Mouse (Mus musculus): ENCODE measurements around the gene Aldh8a1. TPM values are rescaled to one million over a fixed set of nuclear protein-coding genes. Genes with fewer than 3 reads are reported as not detected.

Aldh8a1 gene
- total RNA-seq (2014; rRNA removed) (not detected in 2 replicates), polyA plus RNA-seq (2015; fragmentation: Nextera tagmentation; extraction: Ambion mirVana) (not detected in 2 replicates)

GRCm38 (mm10) chr10:21376682-21377473 is at the start of gene Aldh8a1:
Aldh8a1 (plus strand) TSS chr10:21377291.
- DNase-seq (ENCODE audit: low spot score): no peak
- WGBS: 83% methylated on average over 13 of the region's 13 CpGs
- no peaks in the 10 kb centered on the region for H3K36me3 ChIP-seq (ENCODE audit: insufficient read depth, low read length)
- H3K27ac ChIP-seq: no peak within 1 kb of the TSS
- no peak for TF ChIP-seq CTCF (IDR thresholded peaks at IDR 0.05; ENCODE audit: low read depth)
- no peaks in the 10 kb centered on the region for H3K4me1 ChIP-seq (ENCODE audit: insufficient read depth, low read length)
- no peaks in the 10 kb centered on the region for H3K9me3 ChIP-seq (ENCODE audit: low read length)
- H3K4me3 ChIP-seq (ENCODE audit: low read length): no peak within 1 kb of the TSS
- H3K9ac ChIP-seq (replicated peaks; ENCODE audit: low read length): no peak within 1 kb of the TSS
- ATAC-seq: no peak
- no peaks in the 10 kb centered on the region for H3K27me3 ChIP-seq (ENCODE audit: insufficient read depth, low read length)
- no peak within 1 kb of the TSS for H3K4me2 ChIP-seq (ENCODE audit: low read depth, low read length)

- Histone ChIP-seq H3K4me1 (ENCODE audit: insufficient read depth, low read length) (no peaks in the 10 kb centered on the region), H3K9ac (replicated peaks; ENCODE audit: low read length) (no peak overlapping the region), H3K4me3 (ENCODE audit: low read length) (no peak overlapping the region), H3K9me3 (ENCODE audit: low read length) (no peaks in the 10 kb centered on the region), H3K27ac (no peak overlapping the region), H3K4me2 (ENCODE audit: low read depth, low read length) (no peak overlapping the region), H3K36me3 (ENCODE audit: insufficient read depth, low read length) (peaks cover 16% of the 10 kb centered on the region; the same call in 1 of the 2 replicates), H3K27me3 (ENCODE audit: insufficient read depth, low read length) (no peaks in the 10 kb centered on the region)
- no peak for TF ChIP-seq CTCF (IDR thresholded peaks at IDR 0.05; ENCODE audit: low read depth)
- 84% methylated on average over 7 of the region's 7 CpGs for WGBS
- DNase-seq (ENCODE audit: low spot score) (no peak), ATAC-seq (no peak)
Measured at GRCm38 (mm10) chr10:21327605-21328135, 49.4 kb upstream of the Aldh8a1 start.

- no peak for DNase-seq (ENCODE audit: low spot score)
- Histone ChIP-seq H3K9me3 (ENCODE audit: low read length) (no peaks in the 10 kb centered on the region), H3K36me3 (ENCODE audit: insufficient read depth, low read length) (peaks cover 22% of the 10 kb centered on the region), H3K9ac (replicated peaks; ENCODE audit: low read length) (no peak overlapping the region), H3K27me3 (ENCODE audit: insufficient read depth, low read length) (no peaks in the 10 kb centered on the region), H3K27ac (no peak overlapping the region), H3K4me3 (ENCODE audit: low read length) (no peak overlapping the region), H3K4me2 (ENCODE audit: low read depth, low read length) (no peak overlapping the region), H3K4me1 (ENCODE audit: insufficient read depth, low read length) (no peaks in the 10 kb centered on the region)
- TF ChIP-seq CTCF (IDR thresholded peaks at IDR 0.05; ENCODE audit: low read depth): no peak
- ATAC-seq: no peak
- WGBS: 74% methylated on average over 7 of the region's 7 CpGs
Measured at GRCm38 (mm10) chr10:21334349-21335105, 42.6 kb upstream of the Aldh8a1 start.

GRCm38 (mm10) chr10:21335534-21335933 is 41.6 kb upstream of the Aldh8a1 start:
- TF ChIP-seq CTCF (IDR thresholded peaks at IDR 0.05; ENCODE audit: low read depth): no peak
- 0 out of 2 replicates have a peak, but pooled peaks have one; percentile 40 for ATAC-seq
- Histone ChIP-seq H3K4me1 (ENCODE audit: insufficient read depth, low read length) (no peaks in the 10 kb centered on the region), H3K27ac (no peak overlapping the region), H3K4me2 (ENCODE audit: low read depth, low read length) (no peak overlapping the region), H3K36me3 (ENCODE audit: insufficient read depth, low read length) (peaks cover 22% of the 10 kb centered on the region), H3K9ac (replicated peaks; ENCODE audit: low read length) (no peak overlapping the region), H3K9me3 (ENCODE audit: low read length) (no peaks in the 10 kb centered on the region), H3K27me3 (ENCODE audit: insufficient read depth, low read length) (no peaks in the 10 kb centered on the region), H3K4me3 (ENCODE audit: low read length) (no peak overlapping the region)
- no peak for DNase-seq (ENCODE audit: low spot score)
- 97% methylated on average over 5 of the region's 5 CpGs for WGBS

- Histone ChIP-seq H3K36me3 (ENCODE audit: insufficient read depth, low read length) (peaks cover 16% of the 10 kb centered on the region), H3K4me3 (ENCODE audit: low read length) (no peak overlapping the region), H3K4me1 (ENCODE audit: insufficient read depth, low read length) (no peaks in the 10 kb centered on the region), H3K9ac (replicated peaks; ENCODE audit: low read length) (no peak overlapping the region), H3K4me2 (ENCODE audit: low read depth, low read length) (no peak overlapping the region), H3K27me3 (ENCODE audit: insufficient read depth, low read length) (no peaks in the 10 kb centered on the region), H3K27ac (no peak overlapping the region), H3K9me3 (ENCODE audit: low read length) (no peaks in the 10 kb centered on the region)
- peak; percentile 55 for TF ChIP-seq CTCF (IDR thresholded peaks at IDR 0.05; ENCODE audit: low read depth)
- ATAC-seq: no peak
- DNase-seq (ENCODE audit: low spot score): peak; percentile 35
- WGBS: 74% methylated on average over 2 of the region's 2 CpGs
Measured at GRCm38 (mm10) chr10:21337191-21337590, 39.9 kb upstream of the Aldh8a1 start.

GRCm38 (mm10) chr10:21341706-21342105 is 35.4 kb upstream of the Aldh8a1 start:
- no peak overlapping the region for H3K4me2 ChIP-seq (ENCODE audit: low read depth, low read length)
- H3K4me1 ChIP-seq (ENCODE audit: insufficient read depth, low read length): no peaks in the 10 kb centered on the region
- H3K27ac ChIP-seq: no peak overlapping the region
- no peak for TF ChIP-seq CTCF (IDR thresholded peaks at IDR 0.05; ENCODE audit: low read depth)
- 78% methylated on average over 14 of the region's 14 CpGs for WGBS
- H3K9ac ChIP-seq (replicated peaks; ENCODE audit: low read length): no peak overlapping the region
- H3K4me3 ChIP-seq (ENCODE audit: low read length): no peak overlapping the region
- no peaks in the 10 kb centered on the region for H3K9me3 ChIP-seq (ENCODE audit: low read length)
- no peaks in the 10 kb centered on the region for H3K27me3 ChIP-seq (ENCODE audit: insufficient read depth, low read length)
- H3K36me3 ChIP-seq (ENCODE audit: insufficient read depth, low read length): peaks cover 31% of the 10 kb centered on the region
- peak; percentile 43; the same call in 1 of the 2 replicates for ATAC-seq
- no peak for DNase-seq (ENCODE audit: low spot score)
